Mouse (Mus musculus): Measurements from ENCODE around the gene Cyp2b23.
"Not testable (repeated sequence)": the region's sequence is repeated elsewhere in the genome, so short reads cannot be mapped to it uniquely, and the experiment has no call there.

Cyp2b23 gene

GRCm38 (mm10) chr7:26686337-26686736 is at the start of gene Cyp2b23:
Cyp2b23 (minus strand) TSS chr7:26686437.
- no peak for DNase-seq

DNA sequence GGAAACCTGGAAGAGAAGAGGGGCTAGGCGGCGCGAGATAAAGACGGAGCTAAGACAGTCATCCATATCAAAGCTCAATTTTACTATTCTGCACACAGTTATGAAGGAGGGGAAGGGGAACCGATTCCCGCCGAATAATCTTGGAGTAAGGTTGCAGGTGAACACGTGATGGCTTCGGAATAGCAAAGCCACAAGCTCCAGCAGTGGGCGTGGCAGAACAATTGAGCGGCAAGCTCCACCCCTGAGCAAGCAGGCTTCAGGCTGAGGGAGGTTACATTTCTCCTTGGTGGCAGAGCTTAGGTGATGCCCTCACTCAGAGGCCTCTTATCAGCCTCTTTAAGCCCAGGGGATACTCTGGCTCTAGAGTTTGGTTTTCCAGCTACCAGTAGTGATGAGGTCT is 24.8 kb upstream of the Cyp2b23 start:
- no peak for DNase-seq

GRCm38 (mm10) chr7:26707061-26707460 is 20.8 kb upstream of the Cyp2b23 start:
- no peak for DNase-seq

GRCm38 (mm10) chr7:26706191-26706590 is 20.0 kb upstream of the Cyp2b23 start:
- DNase-seq = not testable (repeated sequence)

DNA sequence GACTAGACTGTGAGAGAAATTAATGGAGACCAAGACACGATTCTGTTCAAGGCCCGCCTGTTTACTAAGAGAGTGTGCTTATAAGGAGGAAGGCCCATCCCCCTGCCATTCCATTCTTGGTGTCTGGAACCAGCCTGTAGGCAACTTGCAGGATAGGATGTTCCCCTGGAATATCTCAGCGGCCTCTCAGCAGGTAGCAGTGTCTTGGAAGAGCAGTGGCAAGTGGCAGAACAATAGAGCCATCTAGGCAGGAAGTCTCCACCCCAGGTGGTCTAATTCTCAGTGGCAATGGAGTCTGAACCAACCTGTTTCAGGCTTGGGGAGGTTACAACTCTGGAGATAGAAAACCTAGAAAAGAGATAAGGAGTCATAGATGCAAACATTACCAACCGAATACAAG is 13.9 kb upstream of the Cyp2b23 start:
- DNase-seq = no peak

GRCm38 (mm10) chr7:26685713-26686112 is 524 bp downstream of the Cyp2b23 start:
- DNase-seq = no peak

GRCm38 (mm10) chr7:26667466-26667865 is 18.8 kb downstream of the Cyp2b23 start:
- not testable (repeated sequence) for DNase-seq

- no peak for DNase-seq
Observed at GRCm38 (mm10) chr7:26666011-26666410, 20.2 kb downstream of the Cyp2b23 start.

GRCm38 (mm10) chr7:26618364-26618763 is 67.9 kb downstream of the Cyp2b23 start, which contains the start of gene Vmn1r185:
Vmn1r185 (minus strand) TSS chr7:26618464.
- DNase-seq = not testable (repeated sequence)

Measured in liver (tissue).